Mouse (Mus musculus) mouse embryonic stem cell (cell line): ENCODE data around the gene Pkp3.

ENCODE experiments used
- in situ Hi-C, 2 experiments: fragments of 300-500 bp; cut with MboI; formaldehyde crosslinking; loops; 1 replicate in 1 of 2; 3 replicates in 1 of 2; pipeline ENCODE4 v1.14.3; 2019 to 2020; ENCODE audit warnings: low sequenced_read_pairs in 2 of 2, low pct_unique_long_range_greater_than_20kb in 1 of 2, mixed read lengths in 1 of 2; ENCODE audit not compliant: unreplicated experiment in 1 of 2

Pkp3 gene

DNA sequence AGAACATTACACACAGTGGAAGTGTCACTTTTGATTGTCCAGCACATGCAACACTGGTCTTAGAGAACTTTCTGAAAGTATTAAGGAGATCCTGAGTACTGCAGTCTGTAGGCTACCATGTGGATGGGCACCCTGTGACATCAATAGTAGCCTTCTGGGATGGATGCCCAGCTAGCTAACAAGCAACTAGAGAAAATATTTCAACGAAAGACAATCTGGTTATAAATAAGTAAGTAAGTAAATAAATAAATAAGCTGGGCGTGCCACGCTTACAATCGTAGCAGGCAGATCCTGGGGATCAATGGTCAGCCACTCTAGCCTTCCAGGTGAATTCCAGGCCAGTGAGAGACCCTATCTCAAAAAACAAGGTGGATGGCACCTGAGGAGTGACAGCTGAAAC, 26.0 kb upstream of the Pkp3 start:
- in situ Hi-C loops: loop anchor here (5.0 to 10.0 kb wide), 3 partner anchors 95 to 207 kb away; partner anchors contain the start of genes Gm45717 (in 2 of the 2), Ifitm2 (in 2 of the 2), Odf3 (in 2 of the 2) and Scgb1c1 (in 2 of the 2)

DNA sequence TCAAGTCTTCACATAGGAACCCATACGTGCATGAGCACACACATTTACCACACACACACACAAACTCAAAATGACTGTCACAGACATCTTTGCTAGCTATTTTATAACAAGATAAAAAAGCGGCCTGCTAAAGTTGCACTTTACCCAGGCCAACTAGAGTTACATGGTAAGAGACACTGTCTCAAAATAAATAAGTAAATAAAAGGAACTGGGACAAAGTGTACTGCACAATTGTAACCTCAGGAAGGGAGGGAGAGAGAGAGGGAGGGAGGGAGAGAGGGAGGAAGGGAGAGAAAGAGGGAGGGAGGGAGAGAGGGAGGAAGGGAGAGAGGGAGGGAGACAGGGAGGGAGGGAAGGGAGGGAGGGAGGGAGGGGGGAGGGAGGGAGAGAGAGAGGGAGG, 25.6 kb upstream of the Pkp3 start:
- in situ Hi-C loops: loop anchor here (5.0 to 10.0 kb wide), 3 partner anchors 95 to 208 kb away; partner anchors contain the start of genes Gm45717 (in 2 of the 2), Ifitm2 (in 2 of the 2), Odf3 (in 2 of the 2) and Scgb1c1 (in 2 of the 2)

DNA sequence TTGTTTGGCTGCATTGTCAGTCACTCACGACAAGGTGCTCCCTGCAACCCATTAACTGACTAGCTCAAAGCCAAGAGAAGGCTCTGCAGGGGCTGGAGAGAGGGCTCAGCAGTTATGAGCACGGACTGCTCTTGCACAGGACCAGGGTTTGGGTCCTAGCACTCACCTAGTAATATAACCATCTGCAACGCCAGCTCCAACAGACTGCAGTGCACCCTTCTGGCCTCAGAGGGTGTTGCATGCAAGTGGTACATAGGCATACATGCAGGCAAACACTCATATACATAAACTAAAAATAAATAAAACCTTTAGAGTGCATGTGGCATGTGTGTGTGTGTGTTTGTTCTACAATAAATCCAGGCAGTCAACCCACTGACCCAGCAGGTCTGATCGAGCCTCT, 22.2 kb upstream of the Pkp3 start:
- in situ Hi-C loops: loop anchor here in 1 of 2 experiments (10.0 kb wide), 1 partner anchor 211 kb away; the partner anchor contains the start of genes Odf3 and Scgb1c1

DNA sequence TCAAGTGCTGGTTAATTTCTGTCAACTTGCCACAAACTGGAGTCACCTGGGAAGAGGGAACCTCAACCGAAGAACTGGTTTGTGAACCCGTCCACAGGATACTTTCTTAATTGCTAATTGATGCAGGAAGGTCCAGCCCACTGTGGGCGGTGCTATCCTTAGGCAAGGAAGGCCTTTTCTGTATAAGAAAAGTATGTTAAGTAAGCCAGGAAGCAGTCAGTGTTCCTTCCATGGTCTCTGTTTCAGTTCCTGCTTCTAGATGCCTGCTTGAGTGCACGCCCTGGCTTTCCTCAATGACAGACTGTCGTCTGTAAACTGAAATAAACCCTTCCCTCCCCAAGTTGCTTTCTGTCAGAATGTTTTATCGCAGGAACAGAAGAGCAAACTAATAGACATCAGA, 21.0 kb upstream of the Pkp3 start:
- in situ Hi-C loops: loop anchor here in 1 of 2 experiments (10.0 kb wide), 1 partner anchor 212 kb away; the partner anchor contains the start of genes Odf3 and Scgb1c1

DNA sequence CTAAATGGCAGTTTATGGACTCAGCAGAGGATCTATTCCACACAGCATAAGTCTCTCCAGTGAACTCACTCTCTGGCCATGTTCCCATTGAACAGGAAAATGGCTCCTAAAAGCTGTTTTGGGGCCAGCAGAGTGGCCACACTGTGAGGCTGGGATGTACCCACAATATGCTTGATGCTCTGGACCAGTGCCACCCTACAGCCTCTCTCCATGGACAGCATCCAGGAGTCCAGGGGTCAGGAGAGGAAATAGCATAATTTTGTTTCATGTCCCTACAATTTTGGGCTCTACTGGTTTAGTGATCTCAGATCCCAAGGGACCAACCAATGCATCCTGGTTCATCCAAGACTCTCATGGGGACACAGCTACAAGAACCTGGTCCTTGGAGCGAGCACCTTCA, 20.5 kb upstream of the Pkp3 start:
- in situ Hi-C loops: loop anchor here in 1 of 2 experiments (10.0 kb wide), 1 partner anchor 213 kb away; the partner anchor contains the start of genes Odf3 and Scgb1c1

DNA sequence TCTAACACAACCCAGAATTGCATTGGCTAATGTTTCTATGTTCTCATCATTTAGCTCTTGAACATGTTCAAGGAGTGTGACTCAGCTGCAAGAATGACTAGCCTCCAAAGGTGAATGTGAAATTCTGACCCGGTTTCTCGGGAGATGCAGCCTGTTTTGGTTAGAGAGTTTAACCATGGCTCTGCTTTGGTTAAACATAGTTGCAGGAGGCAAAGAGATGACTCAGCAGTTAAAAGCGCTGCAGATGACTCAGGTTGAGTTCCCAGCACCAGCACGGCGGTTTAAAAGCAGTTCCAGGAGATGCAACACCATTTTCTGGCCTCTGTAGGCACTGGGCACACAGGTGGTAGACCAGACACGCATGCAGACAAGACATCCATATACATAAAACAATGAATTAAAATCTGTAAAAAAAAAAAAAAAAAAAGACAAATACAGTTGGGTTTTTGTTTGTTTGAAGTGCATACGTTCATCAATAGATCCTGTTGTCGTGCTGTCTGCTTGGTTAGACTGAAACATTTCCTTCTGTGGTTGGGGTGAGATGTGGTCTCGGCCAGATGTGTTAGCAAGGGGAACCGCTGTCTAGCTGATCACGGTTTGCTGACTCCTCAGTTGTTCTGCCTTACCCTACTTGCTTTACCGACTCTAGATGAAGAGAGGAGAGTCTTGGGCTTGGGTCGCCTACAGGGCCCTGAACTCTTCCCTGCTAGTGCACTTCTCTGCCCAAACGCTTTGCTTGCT, 19.2 kb upstream of the Pkp3 start:
- in situ Hi-C loops: loop anchor here in 1 of 2 experiments (10.0 kb wide), 1 partner anchor 214 kb away; the partner anchor contains the start of genes Odf3 and Scgb1c1

DNA sequence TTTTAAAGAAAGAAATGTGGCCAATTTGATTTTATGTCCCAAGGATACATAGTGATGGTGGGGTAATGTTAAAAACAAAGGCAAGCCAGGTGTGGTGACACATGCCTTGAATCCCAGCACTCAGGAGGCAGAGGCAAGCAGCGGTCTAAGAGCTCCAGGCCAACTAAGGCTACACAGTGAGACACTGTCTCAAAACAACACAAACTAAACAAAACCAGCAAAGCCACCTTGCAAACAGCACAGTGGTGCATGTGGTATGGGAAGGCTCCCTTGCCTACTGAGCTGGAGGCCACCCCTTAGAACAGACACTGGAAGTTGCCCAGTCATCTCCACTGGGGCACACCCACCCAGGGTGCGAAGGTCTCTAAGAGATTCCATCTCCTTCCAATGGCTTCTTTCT, 18.1 kb upstream of the Pkp3 start:
- in situ Hi-C loops: loop anchor here (5.0 to 10.0 kb wide), 2 partner anchors 143 to 215 kb away; partner anchors contain the start of genes Odf3 (in 1 of the 2) and Scgb1c1 (in 1 of the 2)

DNA sequence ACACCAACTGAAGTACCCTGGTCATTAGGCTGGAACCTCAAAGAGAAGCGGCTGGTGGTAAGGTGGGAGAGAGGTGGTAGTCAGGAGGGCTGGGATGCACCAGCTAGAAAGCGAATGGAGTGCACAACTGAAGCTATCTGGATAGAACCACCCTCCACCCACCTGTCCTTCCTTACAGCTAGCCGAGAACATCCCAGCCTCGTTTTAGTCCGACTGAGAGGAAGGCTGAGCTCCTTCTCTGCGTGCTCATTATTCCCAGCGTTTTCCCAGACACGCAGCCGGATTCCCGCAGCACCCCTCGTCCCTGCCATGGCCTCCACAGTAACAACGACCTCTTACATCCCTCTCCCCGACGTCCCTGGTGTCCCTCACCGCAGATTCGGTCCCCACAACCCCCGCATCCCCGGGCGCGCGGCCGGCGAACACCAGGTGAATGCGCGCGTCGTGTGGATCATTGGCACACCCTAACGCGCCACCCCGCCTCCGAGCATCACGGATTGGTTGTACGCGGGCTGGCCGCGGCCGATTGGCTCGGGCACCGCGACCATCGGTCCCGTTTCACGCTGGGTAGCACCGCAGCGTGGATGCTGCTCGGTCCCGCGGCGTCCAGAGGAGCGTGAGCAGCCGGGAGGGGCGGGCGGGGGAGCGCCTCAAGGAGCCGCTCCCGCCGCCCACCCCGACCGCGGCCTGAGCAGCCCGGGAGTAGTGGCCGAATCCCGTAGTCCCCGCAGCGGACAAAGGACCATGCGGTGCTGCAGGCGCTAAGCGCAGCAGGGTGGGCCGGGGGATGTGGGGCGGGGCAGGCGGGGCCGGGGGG, 17.4 kb upstream of the Pkp3 start, which contains the start of gene B4galnt4:
TSS of gene B4galnt4 (plus strand) at position 679 of the 817 bp plus-strand sequence.
- in situ Hi-C loops: loop anchor here in 1 of 2 experiments (5.0 kb wide), 1 partner anchor 143 kb away; no protein-coding TSS in a partner anchor

DNA sequence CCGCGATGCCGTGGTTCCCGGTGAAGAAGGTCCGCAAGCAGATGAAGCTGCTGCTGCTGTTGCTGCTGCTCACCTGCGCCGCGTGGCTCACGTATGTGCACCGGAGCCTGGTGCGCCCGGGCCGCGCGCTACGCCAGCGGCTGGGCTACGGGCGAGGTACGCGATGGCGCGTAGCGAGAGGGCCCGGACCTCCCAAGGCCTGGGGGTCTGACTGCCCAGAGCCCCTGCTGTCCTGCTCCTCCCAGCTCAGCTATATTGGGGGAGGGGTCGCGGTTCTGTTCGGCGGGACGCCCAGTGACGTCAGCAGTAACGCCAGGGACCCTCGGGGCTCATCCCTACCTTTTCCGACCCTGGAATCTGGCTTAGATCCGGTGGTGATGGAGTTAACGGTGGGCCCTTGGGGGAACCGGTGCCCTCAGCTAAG, 16.7 kb upstream of the Pkp3 start:
- in situ Hi-C loops: loop anchor here in 1 of 2 experiments (5.0 kb wide), 1 partner anchor 144 kb away; no protein-coding TSS in a partner anchor

DNA sequence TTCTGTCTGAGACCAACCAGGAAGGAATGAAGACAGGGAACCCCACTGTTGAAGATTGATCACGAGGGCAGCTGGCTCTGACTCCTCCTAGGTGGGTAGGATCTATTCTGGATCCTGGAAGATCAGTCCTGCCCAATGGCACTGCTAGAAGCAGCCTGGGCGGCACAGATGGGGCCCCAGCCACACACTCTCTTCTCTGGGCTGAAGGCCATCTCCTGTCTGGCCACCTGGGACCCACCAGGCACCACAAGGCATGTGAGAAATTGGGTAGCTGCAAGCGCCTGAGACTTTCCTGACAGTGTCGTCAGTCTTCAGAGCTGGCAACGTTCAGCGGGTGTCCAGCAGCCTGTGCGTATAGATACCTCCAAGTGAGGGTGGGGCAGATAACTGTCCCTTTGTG, 15.5 kb upstream of the Pkp3 start:
- in situ Hi-C loops: loop anchor here in 1 of 2 experiments (5.0 kb wide), 1 partner anchor 145 kb away; no protein-coding TSS in a partner anchor

DNA sequence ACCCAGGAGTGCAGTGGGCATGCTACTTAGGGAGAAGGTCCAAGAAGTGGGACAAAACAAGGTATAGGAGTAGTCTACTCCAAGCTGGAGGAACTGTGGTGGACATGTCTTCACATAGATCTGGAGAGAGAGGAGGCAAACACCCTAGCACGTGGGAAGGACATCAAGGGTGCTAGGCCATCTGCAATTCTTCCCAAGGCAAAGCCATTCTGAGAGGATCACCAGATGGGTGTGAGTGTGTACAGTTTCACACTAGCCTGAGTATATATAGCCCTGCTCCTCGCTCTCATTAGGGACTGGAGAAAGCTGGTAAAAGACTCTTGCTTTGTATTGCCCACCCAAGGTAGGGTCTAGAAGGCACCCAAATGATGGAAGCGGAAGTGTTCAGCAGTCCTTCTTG, 14.7 kb upstream of the Pkp3 start:
- in situ Hi-C loops: loop anchor here in 1 of 2 experiments (5.0 kb wide), 1 partner anchor 146 kb away; no protein-coding TSS in a partner anchor

DNA sequence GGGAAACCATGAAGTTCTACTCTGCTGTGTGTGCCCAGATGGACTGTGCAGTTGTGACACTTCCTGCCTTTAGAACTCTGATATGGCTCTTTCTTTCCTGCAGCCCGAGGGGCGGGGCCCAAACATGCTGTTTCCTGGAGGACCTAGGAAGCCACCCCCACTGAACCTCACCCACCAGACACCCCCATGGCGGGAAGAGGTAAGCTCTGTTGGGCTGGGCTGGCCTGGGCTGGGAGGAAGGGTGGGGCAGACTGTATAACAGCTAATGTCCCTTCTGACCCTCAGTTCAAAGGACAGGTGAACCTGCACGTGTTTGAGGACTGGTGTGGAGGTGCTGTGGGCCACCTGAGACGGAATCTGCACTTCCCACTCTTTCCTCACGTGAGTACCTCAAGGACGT, 13.8 kb upstream of the Pkp3 start:
- in situ Hi-C loops: loop anchor here in 1 of 2 experiments (5.0 kb wide), 1 partner anchor 147 kb away; no protein-coding TSS in a partner anchor

DNA sequence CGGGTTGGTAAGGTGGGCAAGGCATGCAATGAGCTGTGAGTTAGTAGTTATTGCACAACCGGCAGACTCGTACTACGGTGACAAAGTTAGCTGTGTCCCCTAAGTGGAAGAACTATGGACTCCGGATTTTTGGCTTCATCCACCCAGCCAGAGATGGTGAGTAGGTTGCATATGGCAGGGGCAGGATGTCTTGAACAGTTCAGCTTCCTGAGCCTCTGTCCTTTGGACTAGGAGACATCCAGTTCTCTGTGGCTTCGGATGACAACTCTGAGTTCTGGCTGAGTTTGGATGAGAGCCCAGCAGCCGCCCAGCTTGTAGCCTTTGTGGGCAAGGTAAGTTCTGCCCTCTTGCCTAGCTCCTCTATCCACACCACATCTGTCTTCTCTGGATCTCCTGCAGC, 13.4 kb upstream of the Pkp3 start:
- in situ Hi-C loops: loop anchor here in 1 of 2 experiments (5.0 kb wide), 1 partner anchor 147 kb away; no protein-coding TSS in a partner anchor

DNA sequence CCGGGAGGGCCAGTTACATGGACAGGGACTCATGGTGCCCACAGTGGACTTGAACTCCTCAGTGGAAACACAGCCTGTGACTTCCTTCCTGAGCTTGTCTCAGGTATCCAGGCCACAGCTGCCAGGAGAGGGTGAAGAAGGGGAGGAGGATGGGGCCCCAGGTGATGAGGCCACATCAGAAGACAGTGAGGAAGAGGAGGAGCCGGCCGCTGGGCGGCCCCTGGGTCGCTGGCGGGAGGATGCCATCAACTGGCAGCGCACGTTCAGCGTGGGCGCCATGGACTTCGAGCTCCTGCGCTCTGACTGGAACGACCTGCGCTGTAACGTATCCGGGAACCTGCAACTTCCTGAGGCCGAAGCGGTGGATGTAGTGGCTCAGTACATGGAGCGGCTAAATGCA, 9.7 kb upstream of the Pkp3 start:
- in situ Hi-C loops: no loop called here

DNA sequence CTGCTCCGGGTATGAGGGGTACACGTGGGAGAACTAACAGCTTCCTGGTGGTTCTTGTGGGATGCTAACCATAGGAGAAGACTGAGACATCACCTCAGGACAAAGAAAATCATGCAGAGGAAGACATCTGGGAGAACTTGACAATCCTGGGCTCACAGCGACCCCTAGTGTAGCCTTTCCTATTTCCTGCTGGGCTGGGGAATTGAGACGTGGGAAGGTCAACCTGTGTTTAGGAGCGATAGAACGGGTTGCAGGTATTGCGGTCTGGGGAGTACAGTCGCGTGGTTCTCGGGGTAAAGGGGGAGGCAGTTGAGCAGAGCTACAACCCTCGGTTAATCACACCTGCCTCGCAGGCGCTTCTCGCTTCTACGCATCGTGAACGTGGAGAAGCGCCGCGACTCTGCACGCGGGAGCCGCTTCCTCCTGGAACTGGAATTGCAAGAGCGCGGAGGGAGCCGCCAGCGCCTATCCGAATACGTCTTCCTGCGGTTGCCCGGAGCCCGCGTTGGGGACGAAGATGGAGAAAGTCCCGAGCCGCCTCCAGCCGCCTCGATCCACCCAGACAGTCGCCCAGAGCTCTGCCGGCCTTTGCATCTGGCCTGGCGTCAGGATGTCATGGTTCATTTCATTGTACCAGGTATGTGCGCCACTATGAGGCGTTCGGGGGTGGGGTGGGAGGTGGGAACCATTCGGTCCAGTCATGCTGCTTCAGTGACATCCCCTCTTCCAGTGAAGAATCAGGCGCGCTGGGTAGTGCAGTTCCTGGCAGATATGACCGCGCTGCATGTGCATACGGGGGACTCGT, 7.8 kb upstream of the Pkp3 start:
- in situ Hi-C loops: no loop called here

DNA sequence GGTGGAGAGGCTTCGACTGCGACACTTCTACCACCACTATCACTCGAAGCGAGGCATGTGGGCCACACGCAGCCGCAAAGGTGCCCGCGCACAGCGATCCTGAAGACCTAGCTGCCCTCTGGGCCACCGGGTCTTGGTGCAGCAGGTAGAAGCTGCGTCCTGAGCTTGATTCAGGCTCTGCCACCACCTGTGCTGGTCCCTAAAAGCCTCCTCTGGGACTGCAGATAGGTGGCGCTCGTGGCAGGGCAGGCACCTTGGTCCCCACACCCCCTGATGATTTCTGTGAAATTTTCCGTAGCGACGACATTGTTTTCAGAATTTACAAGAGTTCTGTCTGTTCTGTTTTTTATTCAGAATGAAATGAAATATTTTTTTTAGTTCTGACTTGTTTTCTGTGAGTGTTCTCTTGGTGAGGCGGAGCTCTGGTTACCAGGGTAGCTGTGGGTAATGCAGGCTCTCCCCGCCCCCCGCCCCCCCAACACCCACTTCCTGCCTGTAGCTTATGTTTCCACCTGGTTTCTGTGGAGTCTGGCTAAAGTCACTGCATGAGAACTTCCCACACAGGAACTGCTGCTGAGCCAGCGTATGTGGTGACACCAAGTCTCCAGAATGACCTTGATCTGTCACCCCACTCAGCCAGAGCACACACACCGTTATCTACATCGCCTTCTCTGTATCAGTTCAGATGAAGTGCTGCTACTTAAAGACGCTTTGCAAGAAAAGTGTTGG, 5.8 kb upstream of the Pkp3 start:
- in situ Hi-C loops: no loop called here

DNA sequence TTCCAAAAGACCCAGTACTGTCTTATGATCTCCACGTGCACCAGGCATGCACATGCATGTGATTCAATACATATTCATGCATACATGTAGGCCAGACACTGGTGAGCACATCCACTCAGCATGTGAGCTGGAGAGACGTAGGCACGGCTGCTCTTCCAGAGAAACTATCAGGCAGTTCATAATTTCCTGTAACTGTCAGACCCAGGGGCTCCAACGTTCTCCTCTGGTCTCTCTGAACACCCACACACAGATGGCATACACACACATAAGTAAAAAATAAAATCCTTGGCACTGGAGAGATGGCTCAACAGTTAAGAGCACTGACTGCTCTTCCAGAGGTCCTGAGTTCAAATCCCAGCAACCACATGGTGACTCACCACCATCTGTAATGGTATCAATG, 4.2 kb upstream of the Pkp3 start:
- in situ Hi-C loops: no loop called here
